Mouse (Mus musculus): ENCODE results near the gene Chmp6. TPM values are rescaled to one million over a fixed set of nuclear protein-coding genes. Genes with fewer than 3 reads are reported as not detected.
A peak's percentile ranks its signal among the peaks of the same experiment; 100 is the strongest.

The Chmp6 gene
- total RNA-seq, 2 experiments from 2014 or later = 37.3 to 37.9 TPM

- no peak for DNase-seq (ENCODE audit: low spot score in 2 of 2)
Measured at GRCm38 (mm10) chr11:119934773-119935172, 21.5 kb downstream of the Chmp6 start.

GRCm38 (mm10) chr11:119935457-119935856 is 22.2 kb downstream of the Chmp6 start:
- peak in 1 of 2 experiments; percentile 66 for DNase-seq (ENCODE audit: low spot score in 2 of 2)

GRCm38 (mm10) chr11:119936456-119936855 is 23.2 kb downstream of the Chmp6 start:
- no peak for DNase-seq (ENCODE audit: low spot score in 2 of 2)

- DNase-seq (ENCODE audit: low spot score in 2 of 2) = no peak
Measured at GRCm38 (mm10) chr11:119937216-119937615, 24.0 kb downstream of the Chmp6 start.

- DNase-seq (ENCODE audit: low spot score in 2 of 2) = no peak
Measured at GRCm38 (mm10) chr11:119937772-119938502, 24.7 kb downstream of the Chmp6 start.

GRCm38 (mm10) chr11:119939073-119939710 is 26.0 kb downstream of the Chmp6 start:
- DNase-seq (ENCODE audit: low spot score in 2 of 2) = no peak

- DNase-seq (ENCODE audit: low spot score in 2 of 2) = no peak
Measured at GRCm38 (mm10) chr11:119939711-119940106, 26.5 kb downstream of the Chmp6 start.

- DNase-seq (ENCODE audit: low spot score in 2 of 2) = no peak
Measured at GRCm38 (mm10) chr11:119940142-119940541, 26.9 kb downstream of the Chmp6 start.

- no peak for DNase-seq (ENCODE audit: low spot score in 2 of 2)
Measured at GRCm38 (mm10) chr11:119941794-119942193, 28.6 kb downstream of the Chmp6 start.

GRCm38 (mm10) chr11:119942201-119942726 is 29.0 kb downstream of the Chmp6 start:
- no peak for DNase-seq (ENCODE audit: low spot score in 2 of 2)

- peak; percentile 99 for DNase-seq (ENCODE audit: low spot score in 2 of 2)
Measured at GRCm38 (mm10) chr11:119942727-119943427, 29.6 kb downstream of the Chmp6 start, which contains the start of gene Baiap2. Baiap2 (plus strand) TSS chr11:119942763.

- no peak for DNase-seq (ENCODE audit: low spot score in 2 of 2)
Measured at GRCm38 (mm10) chr11:119943428-119943988, 30.3 kb downstream of the Chmp6 start.

- DNase-seq (ENCODE audit: low spot score in 2 of 2) = no peak
Measured at GRCm38 (mm10) chr11:119945343-119945742, 32.1 kb downstream of the Chmp6 start.

GRCm38 (mm10) chr11:119947426-119947825 is 34.2 kb downstream of the Chmp6 start:
- DNase-seq (ENCODE audit: low spot score in 2 of 2) = no peak

GRCm38 (mm10) chr11:119947897-119948296 is 34.7 kb downstream of the Chmp6 start:
- no peak for DNase-seq (ENCODE audit: low spot score in 2 of 2)

- no peak for DNase-seq (ENCODE audit: low spot score in 2 of 2)
Measured at GRCm38 (mm10) chr11:119948305-119948704, 35.1 kb downstream of the Chmp6 start.

- DNase-seq (ENCODE audit: low spot score in 2 of 2) = no peak
Measured at GRCm38 (mm10) chr11:119948803-119949202, 35.6 kb downstream of the Chmp6 start.

GRCm38 (mm10) chr11:119950535-119950934 is 37.3 kb downstream of the Chmp6 start:
- no peak for DNase-seq (ENCODE audit: low spot score in 2 of 2)

- no peak for DNase-seq (ENCODE audit: low spot score in 2 of 2)
Measured at GRCm38 (mm10) chr11:119951326-119951725, 38.1 kb downstream of the Chmp6 start.

GRCm38 (mm10) chr11:119952429-119953224 is 39.4 kb downstream of the Chmp6 start:
- peak in 1 of 2 experiments; percentile 61 for DNase-seq (ENCODE audit: low spot score in 2 of 2)

GRCm38 (mm10) chr11:119954233-119954632 is 41.0 kb downstream of the Chmp6 start:
- DNase-seq (ENCODE audit: low spot score in 2 of 2) = no peak
